Mouse (Mus musculus) gastrocnemius, adult 2 months (tissue): ENCODE measurements around the gene Pkhd1. TPM values are rescaled to one million over a fixed set of nuclear protein-coding genes. Genes with fewer than 3 reads are reported as not detected.

Experiments
- DNase-seq: peaks from one replicate; pipeline ENCODE4 v3.0.0; 2022
- H3K27ac ChIP-seq: fragments of 200-600 bp; 2 replicates; pipeline ENCODE4 v1.8.1; 2022; ENCODE audit warnings: mild to moderate bottlenecking
- H3K4me3 ChIP-seq: fragments of 200-600 bp; 2 replicates; pipeline ENCODE4 v1.8.1; 2022; ENCODE audit warnings: mild to moderate bottlenecking, moderate library complexity
- CTCF ChIP-seq: fragments of 200-600 bp; IDR thresholded peaks from 2 replicates; pipeline ENCODE4 v1.8.1; 2022; ENCODE audit warnings: antibody characterized with exemption, mild to moderate bottlenecking, moderate library complexity
- intact Hi-C: fragments of 180-260 bp; cut with DNase I; formaldehyde crosslinking; loops from one replicate; pipeline ENCODE4 v1.15.1; 2025
- long read RNA-seq, 2 experiments: library from polyadenylated mRNA; stranded (forward); transcript quantifications; one replicate each; pipeline ENCODE4 v2.0.0; 2021
- total RNA-seq, 2 experiments: library from RNA; stranded (reverse); gene quantifications; 2 replicates each; pipeline ENCODE4 v1.2.3; 2021

Gene Pkhd1
- total RNA-seq: under 1 TPM in 1 of 2 experiments, not detected in 1; 0.06 TPM
- long read RNA-seq, experiment 1: 0 reads
- long read RNA-seq, experiment 2: 0 reads

DNA sequence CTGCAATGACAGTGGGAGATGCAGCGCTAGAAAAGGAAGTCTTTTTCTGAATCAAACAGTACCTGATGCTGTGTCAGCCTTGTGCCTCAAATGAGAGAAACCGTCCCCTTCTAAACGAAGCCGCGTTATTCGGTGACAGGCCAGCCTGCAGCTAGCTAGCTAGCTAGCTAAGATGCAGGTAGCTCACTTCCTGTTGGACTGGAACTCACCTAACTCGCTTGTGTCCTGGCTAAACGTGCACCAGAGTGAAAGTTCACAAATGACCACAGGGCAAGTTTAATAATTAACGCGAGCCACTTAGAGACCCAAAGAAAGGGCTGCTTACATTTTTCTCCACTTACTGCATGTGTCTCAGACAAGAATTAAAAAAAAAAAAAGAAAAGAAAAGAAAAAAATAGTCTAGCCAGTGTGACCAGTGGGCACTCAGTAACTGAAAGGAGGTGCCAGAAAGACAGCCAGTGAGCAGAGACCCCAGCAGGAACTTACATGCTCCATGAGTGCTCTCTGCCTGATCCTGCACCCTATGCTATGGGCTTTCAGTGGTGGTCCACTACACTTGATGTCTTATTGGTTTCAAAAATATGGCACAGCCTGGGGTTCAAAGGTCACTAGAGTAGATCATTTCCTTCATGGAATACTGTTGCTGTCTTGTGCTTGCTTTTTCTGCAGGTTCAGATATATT is at the start of gene Pkhd1:
Pkhd1 (minus strand) TSS at position 216 of the 682 bp plus-strand sequence.
- H3K27ac ChIP-seq: no peak within 1 kb of the TSS
- no peak for TF ChIP-seq CTCF
- no peak within 1 kb of the TSS for H3K4me3 ChIP-seq
- DNase-seq: no peak
- intact Hi-C loops: loop anchor here (10.0 kb wide), 1 partner anchor 547 kb away; no protein-coding TSS in a partner anchor

DNA sequence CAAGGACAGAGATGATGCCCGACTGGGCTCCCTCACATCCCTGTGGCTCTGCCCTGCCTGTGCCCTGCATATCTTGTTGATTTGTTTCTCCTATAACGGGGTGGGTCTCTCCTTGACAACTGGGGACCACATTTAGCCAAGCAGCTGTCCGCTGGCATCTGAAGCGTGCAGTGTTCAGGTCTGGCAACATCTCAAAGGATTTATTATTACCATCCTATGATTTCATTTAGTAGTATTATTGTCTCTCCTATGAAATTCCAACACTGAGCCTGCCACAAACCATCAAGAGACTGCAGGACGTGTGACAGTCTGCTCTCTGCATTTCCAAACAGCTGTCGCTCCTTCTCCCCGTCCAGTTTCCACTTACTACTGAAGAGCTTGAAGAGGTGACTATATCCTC is 49.7 kb upstream of the Pkhd1 start:
- Histone ChIP-seq H3K27ac (peak overlapping the region; percentile 72), H3K4me3 (no peak overlapping the region)
- intact Hi-C loops: no loop called here
- DNase-seq: peak; percentile 45
- TF ChIP-seq CTCF: no peak

GRCm38 (mm10) chr1:20666233-20666632 is 48.4 kb upstream of the Pkhd1 start:
- Histone ChIP-seq H3K27ac (no peak overlapping the region), H3K4me3 (no peak overlapping the region)
- intact Hi-C loops: no loop called here
- no peak for TF ChIP-seq CTCF
- no peak for DNase-seq

DNA sequence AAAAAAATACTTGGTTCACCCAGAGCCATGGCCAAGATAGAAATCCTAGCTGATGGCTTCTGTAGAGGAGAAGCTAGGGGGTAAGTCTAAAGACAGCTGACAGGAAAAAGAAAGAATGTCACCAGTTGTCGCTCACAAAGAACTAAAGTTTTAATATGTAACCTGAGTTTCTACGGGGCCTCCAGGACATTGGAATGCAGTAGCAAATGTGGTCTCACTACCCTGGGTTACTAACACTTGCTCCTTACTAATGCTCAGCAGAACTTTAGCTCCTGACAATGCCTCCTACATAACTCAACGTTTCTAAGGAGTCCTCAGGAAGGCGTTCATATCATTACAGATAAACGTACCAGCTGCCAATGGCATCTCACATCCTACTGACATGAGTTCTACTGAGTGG is 37.2 kb upstream of the Pkhd1 start:
- no peak for TF ChIP-seq CTCF
- Histone ChIP-seq H3K27ac (peak overlapping the region; percentile 66), H3K4me3 (no peak overlapping the region)
- intact Hi-C loops: no loop called here
- no peak for DNase-seq

DNA sequence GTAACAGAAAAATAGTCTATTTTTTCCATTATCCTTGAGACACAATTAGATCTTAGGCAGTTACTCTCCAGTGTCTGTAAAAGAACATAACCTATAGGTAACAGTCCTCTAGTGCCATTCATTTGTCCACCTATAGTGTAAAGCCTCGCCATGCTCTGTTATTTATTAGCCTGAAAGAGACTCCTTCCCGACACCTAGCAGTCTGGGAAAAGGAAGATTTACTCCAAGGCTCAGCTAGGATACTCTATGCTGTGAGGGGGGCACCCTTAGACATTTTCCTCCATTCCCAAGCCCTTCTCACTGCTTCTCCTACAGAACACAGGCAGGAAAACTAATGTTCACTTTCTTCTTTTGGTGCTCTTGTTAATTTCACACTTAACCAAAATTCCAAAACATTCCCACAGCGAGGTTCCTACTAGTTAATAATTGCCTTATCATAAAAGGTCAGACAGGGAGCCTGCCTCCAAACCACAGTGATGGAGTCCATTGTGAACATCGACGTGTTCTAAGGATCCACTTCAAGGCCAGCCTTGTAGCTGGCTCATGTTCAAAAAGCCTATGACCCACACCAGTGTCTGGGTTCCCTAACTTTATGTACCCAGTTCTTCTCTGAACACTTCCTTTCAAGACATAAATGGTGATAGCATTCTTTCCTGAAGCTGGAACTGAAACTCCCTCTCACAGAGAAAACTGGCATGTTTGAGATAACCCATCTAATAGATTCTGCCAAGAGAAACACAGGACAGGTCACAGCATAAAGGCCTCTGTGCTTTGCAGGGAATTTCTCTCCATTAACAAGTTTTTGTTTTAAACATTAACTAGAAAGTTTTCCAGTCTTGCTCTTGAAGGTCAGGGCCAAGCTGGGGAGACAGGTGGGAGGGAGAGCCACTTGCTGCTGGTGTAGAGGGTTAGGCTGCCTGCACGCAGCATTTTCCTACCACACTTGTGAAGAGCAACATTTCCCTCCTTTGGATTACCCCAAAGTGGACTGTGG is 35.9 kb upstream of the Pkhd1 start:
- no peak for DNase-seq
- no peak overlapping the region for H3K27ac ChIP-seq
- intact Hi-C loops: no loop called here
- TF ChIP-seq CTCF: no peak
- no peak overlapping the region for H3K4me3 ChIP-seq

GRCm38 (mm10) chr1:20634856-20635255 is 17.0 kb upstream of the Pkhd1 start:
- intact Hi-C loops: no loop called here
- DNase-seq: peak; percentile 68
- TF ChIP-seq CTCF: no peak

GRCm38 (mm10) chr1:20633276-20633869 is 15.5 kb upstream of the Pkhd1 start:
- intact Hi-C loops: loop anchor here (2.0 kb wide), 1 partner anchor 35 kb away; no protein-coding TSS in a partner anchor
- no peak for TF ChIP-seq CTCF
- DNase-seq: peak; percentile 34
- H3K27ac ChIP-seq: peak overlapping the region; percentile 79
- H3K4me3 ChIP-seq: no peak overlapping the region

More at GRCm38 (mm10) chr1:20634856-20635255, 17.0 kb upstream of the Pkhd1 start:
- Histone ChIP-seq H3K27ac (peak overlapping the region; percentile 79), H3K4me3 (no peak overlapping the region)

GRCm38 (mm10) chr1:20624564-20624963 is 6.7 kb upstream of the Pkhd1 start:
- no peak for TF ChIP-seq CTCF
- DNase-seq: no peak
- Histone ChIP-seq H3K27ac (no peak overlapping the region), H3K4me3 (no peak overlapping the region)
- intact Hi-C loops: no loop called here

- Histone ChIP-seq H3K4me3 (no peak overlapping the region), H3K27ac (no peak overlapping the region)
- no peak for TF ChIP-seq CTCF
- no peak for DNase-seq
- intact Hi-C loops: no loop called here
Measured at GRCm38 (mm10) chr1:20623375-20623774, 5.5 kb upstream of the Pkhd1 start.

DNA sequence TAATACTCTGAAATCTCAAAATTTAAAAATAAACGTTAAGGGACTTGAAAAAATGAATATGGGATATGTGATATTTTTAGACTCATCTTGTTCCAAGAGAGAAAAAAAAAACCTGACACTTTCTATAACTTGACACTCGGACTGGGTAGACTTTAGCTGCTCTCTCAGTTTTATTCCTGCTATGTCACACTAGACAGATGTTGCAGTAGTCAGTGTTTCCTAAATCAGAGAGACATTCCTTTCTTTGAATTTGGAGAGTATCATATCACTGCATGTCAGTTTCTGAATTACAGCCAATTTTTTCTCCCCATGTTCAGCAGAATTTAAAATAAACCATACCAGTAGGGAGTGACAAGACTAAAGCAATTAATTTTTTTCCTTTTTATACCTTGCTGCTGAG is 2.7 kb upstream of the Pkhd1 start:
- Histone ChIP-seq H3K27ac (no peak overlapping the region), H3K4me3 (no peak overlapping the region)
- no peak for DNase-seq
- no peak for TF ChIP-seq CTCF
- intact Hi-C loops: no loop called here

- DNase-seq: no peak
- TF ChIP-seq CTCF: no peak
- Histone ChIP-seq H3K4me3 (no peak overlapping the region), H3K27ac (no peak overlapping the region)
- intact Hi-C loops: loop anchor here (10.0 kb wide), 1 partner anchor 545 kb away; no protein-coding TSS in a partner anchor
Measured at GRCm38 (mm10) chr1:20619363-20619762, 1.5 kb upstream of the Pkhd1 start.

DNA sequence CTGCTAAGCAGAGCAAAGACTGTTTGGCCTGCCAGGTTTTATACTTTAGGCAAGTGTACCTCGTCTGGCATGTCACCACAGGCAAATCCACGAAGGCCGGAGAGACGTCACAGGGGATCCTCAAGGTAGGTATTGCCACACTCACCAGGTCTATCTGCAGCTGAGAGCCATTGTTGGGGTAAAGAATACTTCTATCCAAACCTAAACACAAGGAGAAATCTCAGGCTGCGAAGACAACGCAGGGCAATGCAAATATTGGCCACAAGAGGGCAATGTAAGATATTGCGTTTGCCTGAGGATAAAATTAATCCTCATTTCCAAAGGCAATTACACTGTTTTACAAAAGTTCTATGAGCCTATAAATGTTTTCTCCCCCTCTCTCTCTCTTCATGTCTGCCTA is 5.2 kb downstream of the Pkhd1 start:
- DNase-seq: peak; percentile 30
- intact Hi-C loops: loop anchor here (1.0 to 10.0 kb wide), 5 partner anchors 126 to 552 kb away; partner anchors contain the start of gene Paqr8
- Histone ChIP-seq H3K27ac (no peak overlapping the region), H3K4me3 (peak overlapping the region; percentile 33)
- peak; percentile 80 for TF ChIP-seq CTCF
